Mouse (Mus musculus): ENCODE data around the gene Ugt1a6a. TPM values are rescaled to one million over a fixed set of nuclear protein-coding genes. Genes with fewer than 3 reads are reported as not detected.

Ugt1a6a gene
- total RNA-seq, 2 experiments from 2014 or later, result 0.95 to 2.3 TPM

GRCm38 (mm10) chr1:88250023-88250422, 115.4 kb downstream of the Ugt1a6a start:
- no peak for DNase-seq

GRCm38 (mm10) chr1:88253106-88253505, 118.5 kb downstream of the Ugt1a6a start:
- DNase-seq, result no peak

- DNase-seq, result no peak
Measured at GRCm38 (mm10) chr1:88253540-88253939, 118.9 kb downstream of the Ugt1a6a start.

GRCm38 (mm10) chr1:88254793-88255465, 120.3 kb downstream of the Ugt1a6a start:
- DNase-seq, result no peak

- no peak for DNase-seq
Measured at GRCm38 (mm10) chr1:88255466-88255857, 120.9 kb downstream of the Ugt1a6a start.

GRCm38 (mm10) chr1:88255989-88256754, 121.6 kb downstream of the Ugt1a6a start:
- no peak for DNase-seq

GRCm38 (mm10) chr1:88256886-88257663, 122.5 kb downstream of the Ugt1a6a start:
- DNase-seq, result no peak

- DNase-seq, result no peak
Measured at GRCm38 (mm10) chr1:88257681-88258080, 123.1 kb downstream of the Ugt1a6a start.

- DNase-seq, result no peak
Measured at GRCm38 (mm10) chr1:88258361-88258760, 123.8 kb downstream of the Ugt1a6a start.

GRCm38 (mm10) chr1:88258881-88259642, 124.5 kb downstream of the Ugt1a6a start:
- no peak for DNase-seq

- no peak for DNase-seq
Measured at GRCm38 (mm10) chr1:88259643-88260024, 125.0 kb downstream of the Ugt1a6a start.

- no peak for DNase-seq
Measured at GRCm38 (mm10) chr1:88260114-88260513, 125.5 kb downstream of the Ugt1a6a start.

GRCm38 (mm10) chr1:88260604-88261377, 126.2 kb downstream of the Ugt1a6a start:
- no peak for DNase-seq

GRCm38 (mm10) chr1:88261706-88262105, 127.1 kb downstream of the Ugt1a6a start:
- DNase-seq, result no peak

GRCm38 (mm10) chr1:88262255-88262654, 127.6 kb downstream of the Ugt1a6a start:
- DNase-seq, result no peak

- no peak for DNase-seq
Measured at GRCm38 (mm10) chr1:88262961-88263360, 128.4 kb downstream of the Ugt1a6a start.

GRCm38 (mm10) chr1:88263778-88264177, 129.2 kb downstream of the Ugt1a6a start:
- no peak for DNase-seq

GRCm38 (mm10) chr1:88264237-88264868, 129.7 kb downstream of the Ugt1a6a start:
- DNase-seq, result no peak

- DNase-seq, result no peak
Measured at GRCm38 (mm10) chr1:88264869-88265240, 130.2 kb downstream of the Ugt1a6a start.

GRCm38 (mm10) chr1:88266123-88266522, 131.5 kb downstream of the Ugt1a6a start:
- no peak for DNase-seq

- DNase-seq, result no peak
Measured at GRCm38 (mm10) chr1:88267489-88267888, 132.9 kb downstream of the Ugt1a6a start.
